Mouse (Mus musculus): Measurements from ENCODE around the gene 1700069L16Rik.

The 1700069L16Rik gene

DNA sequence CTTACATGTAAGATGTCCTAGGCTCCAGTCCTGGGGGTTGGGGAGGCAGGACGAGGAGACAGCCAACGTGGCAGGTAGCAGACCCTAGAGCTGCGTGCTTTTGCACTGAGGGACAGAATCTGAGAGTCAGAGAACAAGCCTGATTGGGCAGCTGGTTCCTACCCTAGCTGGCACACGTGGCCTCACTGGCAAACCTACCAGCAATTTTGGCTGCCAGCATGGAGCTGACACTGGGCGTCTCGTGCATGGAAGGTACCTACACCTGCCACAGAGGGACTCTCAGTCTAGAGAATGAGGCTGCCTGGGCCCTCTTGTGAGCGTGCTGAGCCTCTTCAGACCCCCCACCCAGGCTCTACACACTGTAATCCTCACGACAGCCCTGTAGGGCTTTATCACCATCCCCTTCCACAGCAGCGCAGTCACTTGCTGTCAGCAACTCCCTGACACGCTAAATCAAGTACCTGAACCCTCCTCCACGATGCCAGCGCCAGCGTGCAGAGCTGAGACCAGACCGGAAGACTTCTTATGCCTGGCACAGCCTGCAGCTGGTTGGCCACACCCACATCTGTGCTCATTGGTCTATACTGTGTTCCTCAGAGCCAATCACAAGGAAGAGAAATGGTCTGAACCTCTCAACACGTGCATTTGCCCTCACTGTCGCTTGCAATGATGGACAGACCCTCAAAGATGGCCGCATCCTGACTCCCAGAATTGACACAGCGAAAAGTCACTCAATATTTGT, 81.3 kb downstream of the 1700069L16Rik start:
- no peak for DNase-seq (ENCODE audit: low spot score in 2 of 2)

All from urinary bladder, adult 18-20 months (tissue).